Mouse (Mus musculus): ENCODE measurements around the gene Aar2. TPM values are rescaled to one million over a fixed set of nuclear protein-coding genes. Genes with fewer than 3 reads are reported as not detected.

Gene Aar2
- total RNA-seq, 2 experiments from 2014 or later: 18.8 to 19.5 TPM

DNA sequence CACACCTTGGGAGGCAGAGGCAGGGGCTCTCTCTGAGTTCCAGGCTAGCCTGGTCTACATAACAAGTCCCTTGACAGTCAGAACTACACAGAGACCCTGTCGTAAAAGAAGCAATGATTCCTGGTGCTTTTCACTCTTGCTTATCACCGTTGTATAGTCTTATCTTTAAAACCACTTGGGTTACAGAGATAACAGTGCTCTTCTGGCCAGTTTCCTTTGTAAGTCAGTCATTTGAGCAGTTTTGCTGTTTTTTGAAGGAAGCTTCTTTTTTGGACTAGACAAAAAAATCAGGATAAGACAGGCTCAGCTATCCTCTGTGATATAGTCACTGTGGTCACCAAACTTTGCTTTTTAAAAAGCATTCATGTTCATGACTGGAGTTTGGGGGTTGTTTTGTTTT lies 14.4 kb downstream of the Aar2 start:
- DNase-seq: no peak
- intact Hi-C loops (cut with DNase I): no loop called here

DNA sequence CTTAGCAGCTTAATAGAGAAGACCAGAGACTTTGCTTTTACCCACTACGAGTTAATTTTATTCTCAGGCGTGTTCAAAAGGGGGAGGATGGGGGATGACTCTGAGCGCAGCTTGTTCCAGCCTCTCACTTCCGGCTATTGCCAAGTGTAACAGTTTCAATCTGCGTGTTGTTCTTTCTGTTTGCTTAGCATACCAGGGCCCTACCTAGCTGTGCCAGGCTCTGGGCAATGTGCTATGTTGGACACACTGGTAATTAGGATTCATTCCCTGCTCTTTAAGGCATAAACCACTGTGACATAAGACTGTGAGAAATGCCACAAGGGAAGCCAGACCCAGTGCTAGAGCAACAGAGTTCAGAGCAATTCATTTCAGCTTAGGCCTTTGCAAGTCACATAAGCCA lies 16.2 kb downstream of the Aar2 start:
- intact Hi-C loops (cut with DNase I): no loop called here
- DNase-seq: no peak

DNA sequence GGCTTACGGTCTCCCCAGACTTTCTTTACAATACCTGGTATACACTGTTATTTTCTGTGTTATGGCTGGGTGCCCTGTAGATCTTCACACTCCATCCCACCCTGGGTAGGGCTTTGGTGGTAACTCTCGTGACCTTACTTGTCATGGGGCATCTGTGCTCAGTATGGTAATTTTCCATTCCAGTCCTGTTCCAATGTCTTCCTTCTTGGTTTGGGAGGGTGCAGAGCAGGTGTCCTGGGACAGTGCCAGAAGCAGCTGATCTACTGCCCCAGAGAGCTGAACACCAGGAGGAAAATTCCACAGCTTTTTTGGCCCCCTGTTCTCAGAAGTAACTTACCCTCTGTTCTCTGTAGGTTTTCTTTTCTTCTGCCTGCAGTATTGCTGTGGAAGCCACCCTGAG lies 19.1 kb downstream of the Aar2 start:
- intact Hi-C loops (cut with DNase I): no loop called here

DNA sequence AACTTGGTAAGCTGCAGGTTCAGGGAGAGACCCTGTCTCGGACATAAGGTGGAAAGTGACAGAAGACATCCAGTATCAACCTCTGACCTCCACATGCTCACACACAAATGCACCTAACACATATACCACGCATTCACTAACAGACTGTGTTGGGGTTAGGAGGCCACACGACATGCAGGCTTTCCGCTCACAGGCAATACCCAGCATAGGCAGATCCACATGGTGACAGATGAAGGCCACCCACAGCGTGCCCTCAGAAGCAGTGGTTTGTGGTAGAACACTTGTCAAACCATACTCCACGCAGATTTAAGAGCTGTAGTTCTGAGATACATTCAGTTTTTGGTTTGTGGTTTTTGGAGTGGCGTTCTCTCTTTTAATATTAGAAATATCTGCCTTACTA lies 21.3 kb downstream of the Aar2 start:
- no peak for DNase-seq
- intact Hi-C loops (cut with DNase I): no loop called here

More for the DNA sequence above, 19.1 kb downstream of the Aar2 start:
- DNase-seq: no peak

DNA sequence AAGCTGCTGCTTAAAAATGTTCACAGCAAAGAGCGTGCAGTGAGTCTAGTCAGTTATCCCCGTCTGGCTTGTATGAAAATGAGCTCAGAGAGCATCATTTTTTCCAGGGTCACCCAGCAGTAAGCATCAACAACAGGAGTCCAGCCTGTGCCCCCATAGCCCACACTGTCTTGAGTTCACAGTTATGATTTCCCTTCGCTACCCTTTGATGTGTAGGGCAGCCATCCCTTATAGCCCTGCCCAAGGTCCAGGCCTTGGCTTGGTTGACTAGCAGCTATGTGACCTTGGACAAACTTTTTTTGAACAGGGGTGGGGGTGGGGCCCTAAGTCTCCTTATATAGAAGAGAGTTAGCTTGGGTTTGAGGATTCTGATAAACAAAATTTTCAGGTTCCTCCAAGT lies 21.9 kb downstream of the Aar2 start:
- no peak for DNase-seq
- intact Hi-C loops (cut with DNase I): no loop called here

DNA sequence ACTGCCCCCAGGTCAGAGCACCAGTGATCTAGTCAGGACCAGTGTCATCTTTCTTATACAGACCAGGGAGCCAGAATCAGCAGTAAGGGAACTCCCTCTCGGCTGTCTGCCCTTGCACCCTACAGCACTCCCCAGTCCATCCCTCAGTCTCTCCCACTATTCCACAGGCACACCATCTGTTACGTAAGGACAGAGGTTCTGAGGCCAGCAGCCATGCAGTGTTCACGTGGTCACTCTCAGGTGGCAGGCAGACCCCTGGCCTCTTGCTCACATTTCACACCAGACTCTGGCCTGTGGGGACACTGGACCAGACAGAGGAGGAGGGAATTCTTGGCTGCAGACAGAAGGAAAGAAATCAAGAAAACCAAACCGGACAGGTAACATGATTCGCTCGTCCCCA lies 24.1 kb downstream of the Aar2 start:
- intact Hi-C loops (cut with DNase I): no loop called here
- no peak for DNase-seq

DNA sequence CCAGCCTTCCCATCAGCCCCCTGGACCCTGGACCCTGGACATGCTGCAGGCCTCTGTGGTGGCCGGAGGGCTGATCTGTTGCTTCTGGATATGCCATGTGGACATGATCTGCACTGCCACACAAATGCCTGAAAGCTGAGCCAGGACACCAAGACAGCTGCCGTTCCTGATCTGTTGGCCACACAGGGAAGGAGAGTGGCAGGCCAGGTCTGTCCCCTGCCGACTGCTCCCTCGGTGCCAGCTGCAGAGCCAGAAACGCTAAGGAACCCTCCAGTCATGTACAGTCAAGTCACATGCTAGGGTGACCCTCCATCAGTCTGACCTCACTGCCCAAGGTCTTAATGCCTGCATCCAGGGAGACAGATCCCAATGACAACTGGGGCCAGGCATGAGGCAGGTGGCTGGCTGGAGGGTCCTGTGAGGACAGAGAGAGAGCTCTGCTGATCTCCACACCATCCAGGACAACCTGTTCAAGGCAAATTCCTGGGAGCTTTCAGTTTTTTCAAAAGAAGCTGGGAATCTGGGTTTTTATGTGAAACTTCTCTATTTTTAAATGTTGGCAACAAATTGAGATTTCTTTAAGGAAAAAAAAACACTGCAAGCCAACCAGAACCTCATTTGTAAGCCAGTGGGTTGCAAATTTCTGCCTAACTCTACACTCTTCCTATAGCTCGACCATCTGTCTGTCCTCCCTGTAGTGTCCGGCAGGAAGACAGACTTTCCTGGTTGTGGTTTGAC lies 29.6 kb downstream of the Aar2 start:
- DNase-seq: no peak
- intact Hi-C loops (cut with DNase I): no loop called here

DNA sequence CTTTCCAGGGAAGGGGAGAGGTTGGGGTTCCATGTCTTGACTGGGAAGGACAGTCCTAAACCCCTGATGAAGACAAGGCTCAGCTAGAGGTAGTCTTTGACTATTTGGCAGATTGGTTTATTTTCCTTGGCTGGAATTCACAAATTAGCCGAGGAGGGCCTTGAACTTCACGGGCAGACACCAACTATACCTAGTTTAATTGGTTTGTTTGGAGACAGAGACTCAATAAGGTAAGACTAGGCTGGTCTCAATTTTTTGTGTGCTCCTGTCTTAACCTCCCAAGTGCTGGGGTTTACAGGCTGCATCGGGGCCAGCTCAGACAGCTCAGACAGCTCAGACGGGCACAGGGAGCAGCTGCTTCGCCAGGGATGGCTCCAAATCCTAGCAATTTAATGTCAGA lies 33.1 kb downstream of the Aar2 start:
- intact Hi-C loops (cut with DNase I): loop anchor here (5.0 kb wide), 1 partner anchor 127 kb away; no protein-coding TSS in a partner anchor

DNA sequence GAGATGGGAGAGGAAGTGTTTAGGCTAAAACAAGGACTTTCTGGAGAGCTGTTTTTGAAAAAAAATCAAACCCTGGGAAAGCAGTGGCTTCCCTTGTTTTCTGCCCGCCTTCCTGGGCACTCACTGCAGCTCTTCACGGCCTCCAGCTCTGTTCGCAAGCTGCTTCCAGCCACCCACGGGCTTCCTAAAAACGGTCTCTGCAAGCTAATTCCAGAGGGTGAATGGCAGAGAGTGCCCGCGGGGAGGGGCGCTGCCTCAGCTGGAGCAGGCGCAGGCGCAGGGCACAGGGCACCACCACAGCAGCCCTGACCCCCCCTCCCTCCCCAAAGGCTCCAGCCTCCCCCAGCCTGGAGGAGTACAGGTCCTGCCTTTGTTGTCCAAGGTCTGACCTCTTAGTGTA lies 33.9 kb downstream of the Aar2 start:
- DNase-seq: no peak
- intact Hi-C loops (cut with DNase I): loop anchor here (5.0 kb wide), 1 partner anchor 126 kb away; no protein-coding TSS in a partner anchor

More for the DNA sequence above, 33.1 kb downstream of the Aar2 start:
- no peak for DNase-seq

DNA sequence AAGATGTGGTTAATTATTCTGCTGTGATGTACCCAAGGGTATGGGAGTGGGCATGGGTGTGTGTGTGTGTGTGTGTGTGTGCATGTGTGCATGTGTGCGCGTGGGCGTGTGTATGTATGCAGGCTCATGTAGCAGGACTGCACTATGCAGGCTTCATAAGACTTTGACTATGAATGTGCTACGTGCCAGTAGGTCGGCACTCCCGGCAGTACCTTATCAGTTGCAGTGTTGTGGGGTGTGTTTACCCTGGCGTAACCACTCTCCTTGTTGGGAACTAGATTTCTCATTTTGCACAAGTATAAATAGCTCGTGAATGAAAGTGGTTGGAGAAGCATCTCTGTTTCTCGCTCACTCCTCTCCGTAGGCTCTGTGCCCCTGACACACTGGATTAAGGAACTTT lies 35.5 kb downstream of the Aar2 start:
- DNase-seq: peak in 1 of 2 experiments; percentile 25
- intact Hi-C loops (cut with DNase I): loop anchor here (5.0 kb wide), 1 partner anchor 124 kb away; no protein-coding TSS in a partner anchor

DNA sequence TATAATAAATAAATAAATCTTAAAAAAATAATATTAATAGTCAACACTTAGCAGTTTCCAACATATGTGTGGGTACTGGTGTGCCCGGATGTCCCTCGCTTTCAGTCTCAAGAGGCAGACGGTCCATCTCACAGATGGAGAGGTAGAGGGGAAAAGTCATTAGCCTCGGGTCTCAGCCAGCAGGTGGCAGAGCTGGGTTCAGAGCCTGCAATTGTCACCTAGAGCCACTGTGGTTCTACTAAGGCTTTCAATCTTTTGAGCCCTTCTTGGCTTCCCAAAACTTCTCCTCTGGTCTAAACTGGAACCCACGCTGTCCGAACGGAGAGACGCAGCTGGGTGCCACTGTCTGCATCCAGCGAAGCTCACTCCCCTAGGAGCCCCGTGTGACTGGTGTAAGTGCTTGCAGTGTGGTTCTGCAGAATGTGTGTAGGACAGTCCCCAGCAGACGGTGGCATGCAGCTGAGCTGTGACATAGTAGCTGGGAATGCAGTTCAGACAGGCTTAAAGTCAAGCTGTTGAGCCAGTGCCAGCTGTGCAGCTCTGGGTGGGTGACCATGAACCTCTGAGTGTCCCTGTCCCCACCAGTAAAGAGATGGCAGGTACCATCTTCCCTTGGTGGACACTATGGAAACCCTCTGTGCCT lies 36.9 kb downstream of the Aar2 start:
- peak; percentile 33 to 45 for DNase-seq
- intact Hi-C loops (cut with DNase I): loop anchor here (5.0 kb wide), 1 partner anchor 123 kb away; no protein-coding TSS in a partner anchor

DNA sequence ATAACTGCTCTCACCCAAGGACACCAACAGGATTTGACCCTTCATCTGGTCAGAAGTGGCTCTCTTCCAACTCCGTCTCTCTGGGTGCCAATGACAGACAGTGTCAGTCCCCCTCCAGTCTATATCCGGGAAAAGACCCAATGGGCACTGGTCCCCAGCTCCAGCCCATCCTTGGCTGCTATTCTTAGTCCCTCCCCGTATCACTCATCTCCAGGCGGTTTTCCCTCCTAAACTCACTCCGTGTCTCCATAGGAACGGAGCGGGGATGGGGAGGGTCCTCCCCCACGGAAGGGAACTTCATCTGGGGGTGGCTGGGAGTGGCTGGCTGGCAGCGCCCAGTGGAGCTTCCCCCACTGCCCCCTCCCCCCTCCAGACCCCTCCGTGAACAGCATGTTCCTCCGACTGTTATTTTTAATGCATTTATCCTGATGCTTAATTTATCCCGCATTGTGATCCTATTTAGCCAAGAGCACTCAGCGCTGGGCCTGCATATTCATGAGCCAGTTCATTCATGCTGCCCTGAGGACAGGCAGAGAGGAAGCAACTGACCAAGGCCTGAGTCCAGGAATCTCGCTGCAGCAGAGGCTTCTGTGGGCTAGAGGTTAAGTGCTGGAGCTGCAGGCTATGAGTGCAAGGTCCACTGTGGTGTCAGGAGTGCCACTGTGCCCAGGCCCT lies 37.5 kb downstream of the Aar2 start:
- peak; percentile 42 to 61 for DNase-seq
- intact Hi-C loops (cut with DNase I): loop anchor here (5.0 kb wide), 2 partner anchors 42 to 122 kb away; no protein-coding TSS in a partner anchor

DNA sequence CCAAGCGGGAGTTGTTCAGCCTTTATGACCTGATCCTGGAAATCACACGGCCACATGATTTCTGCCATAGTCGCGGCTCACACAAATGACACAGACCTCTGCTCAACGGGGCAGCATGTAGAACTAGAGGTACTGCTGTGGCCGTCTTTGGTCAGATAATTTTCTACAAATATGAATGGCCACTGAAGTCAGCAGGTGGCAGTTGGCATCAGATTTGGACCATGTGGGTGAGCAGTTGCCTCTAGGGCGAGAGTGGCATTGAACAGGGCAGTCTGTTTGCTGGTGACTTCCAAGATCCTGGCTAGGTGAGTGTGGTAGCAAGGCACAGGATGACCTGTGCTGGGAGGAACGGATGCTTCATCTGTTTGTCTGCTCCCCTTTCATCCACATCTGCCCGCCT lies 42.1 kb downstream of the Aar2 start:
- DNase-seq: no peak
- intact Hi-C loops (cut with DNase I): loop anchor here (5.0 kb wide), 1 partner anchor 38 kb away; no protein-coding TSS in a partner anchor

DNA sequence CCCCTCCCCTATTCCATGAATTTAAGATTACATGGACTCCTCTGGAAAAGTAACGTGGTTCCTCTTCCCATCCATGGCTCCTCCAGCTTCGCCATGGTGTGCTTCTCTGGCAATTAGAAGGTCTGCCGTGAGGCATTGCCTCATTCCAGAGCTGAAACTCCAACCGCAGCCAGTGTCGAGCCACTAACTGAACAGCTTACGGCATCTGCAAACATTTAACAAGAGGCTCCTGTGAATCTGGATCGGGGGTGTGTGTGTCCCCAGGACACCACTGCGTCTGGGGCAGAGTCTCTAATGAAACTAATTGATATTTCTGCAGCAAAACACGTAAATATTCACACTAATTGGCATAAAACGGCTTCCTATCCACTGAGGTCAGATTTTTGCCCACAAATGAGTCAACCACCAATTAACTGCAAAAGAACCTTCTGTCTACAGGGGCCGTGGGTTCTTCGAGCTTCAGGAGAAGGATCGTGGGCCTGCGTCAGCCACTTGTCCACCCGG lies 47.7 kb downstream of the Aar2 start:
- no peak for DNase-seq
- intact Hi-C loops (cut with DNase I): no loop called here

DNA sequence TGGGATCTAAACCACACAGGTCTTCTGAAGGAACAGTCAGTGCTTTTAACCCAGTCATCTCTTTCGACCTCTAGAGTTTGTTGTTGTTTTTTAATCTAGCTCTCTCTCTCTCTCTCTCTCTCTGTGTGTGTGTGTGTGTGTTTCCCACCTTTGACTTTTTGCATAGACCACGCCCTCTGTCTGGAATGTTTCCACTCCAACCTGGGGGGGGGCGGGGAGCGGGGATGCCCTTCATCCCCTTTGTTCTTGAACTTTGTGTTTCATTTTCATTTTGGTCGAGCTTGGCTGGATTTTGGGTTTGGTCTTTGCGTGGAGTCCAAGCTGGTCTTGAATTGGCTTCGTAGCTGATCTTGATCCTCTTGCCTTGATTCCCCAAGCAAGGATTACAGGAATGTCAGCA lies 55.2 kb downstream of the Aar2 start:
- no peak for DNase-seq
- intact Hi-C loops (cut with DNase I): no loop called here

DNA sequence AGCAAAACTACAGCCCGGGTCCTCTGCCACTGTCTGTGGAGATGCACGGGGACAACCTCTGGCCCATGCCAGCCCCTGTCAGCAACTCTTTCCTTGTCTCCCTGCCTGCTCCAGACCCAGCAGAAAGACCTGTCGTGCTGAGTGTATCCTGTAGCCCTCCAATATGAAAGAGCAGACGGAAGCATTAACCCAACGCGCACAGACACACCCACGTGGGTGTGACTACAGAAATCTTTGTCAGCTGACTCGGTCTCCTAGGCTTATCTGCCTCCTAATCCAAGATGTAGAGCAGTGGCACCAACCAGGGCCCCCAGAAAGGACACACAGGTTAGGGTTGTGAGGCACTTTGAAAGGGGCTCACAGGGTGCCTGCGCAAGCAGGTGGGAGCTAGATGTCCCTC lies 56.3 kb downstream of the Aar2 start:
- intact Hi-C loops (cut with DNase I): no loop called here
- DNase-seq: no peak

DNA sequence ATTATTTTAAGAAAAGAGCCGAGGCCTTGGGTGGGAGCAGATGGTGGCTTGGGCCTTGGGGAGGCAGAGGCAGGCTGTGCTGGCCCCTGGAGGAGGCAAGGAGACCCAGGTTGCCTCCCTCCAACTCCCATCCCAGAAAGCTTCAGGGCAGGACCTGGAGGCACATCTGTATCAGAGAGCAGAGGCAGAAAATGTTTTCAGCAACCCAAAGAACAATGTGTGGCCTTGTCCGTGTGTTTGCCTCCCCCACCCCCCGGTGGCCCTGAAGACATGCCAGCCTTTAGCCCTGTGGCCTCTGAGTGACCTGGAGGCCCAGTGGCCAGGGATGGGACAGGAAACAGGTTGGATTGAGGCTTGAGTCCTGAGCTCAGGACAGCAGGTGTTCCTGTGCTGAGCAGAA lies 57.8 kb downstream of the Aar2 start:
- intact Hi-C loops (cut with DNase I): no loop called here
- no peak for DNase-seq

DNA sequence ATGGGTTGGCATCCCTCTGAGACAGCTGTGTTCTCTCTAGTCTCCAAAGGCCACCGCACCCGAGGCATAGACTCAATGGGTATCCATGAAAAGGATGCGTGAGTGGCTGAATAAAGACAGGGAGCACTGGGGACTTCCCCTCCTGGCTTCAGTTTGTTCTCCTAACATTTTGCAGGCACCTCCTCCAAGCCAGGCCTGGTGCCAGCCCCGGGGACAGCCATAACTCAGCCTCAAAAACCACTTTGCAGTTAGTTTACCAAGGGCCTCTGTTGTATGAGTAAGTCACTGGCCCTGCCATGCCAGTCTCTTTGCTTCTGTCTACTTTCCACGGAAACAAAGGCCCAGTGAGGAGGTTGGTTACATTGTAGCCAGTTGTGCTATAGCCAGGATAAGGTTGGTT lies 58.6 kb downstream of the Aar2 start:
- DNase-seq: no peak
- intact Hi-C loops (cut with DNase I): no loop called here

DNA sequence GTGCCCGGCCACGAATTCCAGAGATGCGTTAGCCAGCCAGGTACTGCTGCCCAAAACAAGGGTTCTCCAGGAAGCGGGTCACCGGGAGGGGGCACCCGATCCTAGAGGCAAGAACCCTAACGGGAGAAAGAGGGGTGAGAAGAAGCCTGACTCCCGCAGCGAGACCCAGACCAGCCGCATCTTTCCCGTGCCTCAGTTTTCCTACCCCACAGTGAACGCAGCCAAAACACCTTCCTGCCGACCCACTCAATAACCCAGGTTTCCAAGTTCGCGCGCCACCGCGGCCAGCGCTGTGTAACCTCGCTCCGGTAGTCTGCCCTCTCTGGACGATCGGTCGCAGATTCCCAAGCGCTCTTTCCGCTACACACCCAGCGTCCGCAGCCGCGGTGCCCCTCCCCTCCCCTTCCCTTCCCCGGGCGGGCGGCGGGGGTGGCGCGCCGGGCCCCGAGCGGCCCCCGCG lies 65.7 kb downstream of the Aar2 start:
- peak; percentile 42 to 65 for DNase-seq
- intact Hi-C loops (cut with DNase I): loop anchor here (2.0 kb wide), 1 partner anchor 92 kb away; no protein-coding TSS in a partner anchor

DNA sequence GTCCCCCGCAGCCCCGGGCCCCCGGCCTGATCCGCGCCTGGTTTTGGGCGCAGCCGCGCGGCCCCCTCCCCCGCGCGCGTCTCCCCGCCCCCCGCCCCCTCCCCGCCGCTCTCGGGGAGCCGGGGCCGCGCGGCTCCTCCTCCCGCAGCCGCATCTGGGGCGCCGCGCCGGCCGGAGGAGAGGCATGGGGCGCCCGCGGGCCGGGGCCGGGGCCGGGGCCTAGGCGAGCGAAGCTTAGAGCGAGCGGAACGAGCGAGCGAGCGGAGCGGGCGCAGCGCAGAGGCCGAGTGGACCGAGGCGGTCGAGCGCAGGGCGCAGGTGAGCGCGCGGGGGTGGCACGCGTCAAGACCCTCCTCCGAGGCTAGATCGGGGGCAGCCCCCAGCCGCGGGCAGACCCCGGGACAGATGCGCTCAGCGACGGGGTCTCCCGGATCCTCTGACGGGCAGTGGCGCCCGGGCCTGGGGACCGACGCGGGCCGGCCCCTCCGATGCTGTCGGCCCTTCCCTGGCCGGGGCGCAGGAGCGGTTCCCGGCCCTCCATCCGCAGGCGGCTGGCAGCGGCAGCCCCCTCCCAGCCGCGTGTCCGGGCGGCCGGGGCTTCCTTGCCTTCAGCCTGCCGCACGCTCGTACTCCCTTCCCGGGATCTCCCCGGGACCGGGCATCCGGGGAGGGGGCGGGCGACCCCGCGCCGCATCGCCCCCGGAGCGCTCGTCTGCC lies 66.3 kb downstream of the Aar2 start, which contains the start of gene Dlgap4:
Dlgap4 (plus strand) TSS at position 165 of the 717 bp plus-strand sequence.
- peak; percentile 28 to 40 for DNase-seq
- intact Hi-C loops (cut with DNase I): loop anchor here (2.0 kb wide), 1 partner anchor 91 kb away; no protein-coding TSS in a partner anchor
